Mouse (Mus musculus) erythroblast, embryonic 14.5 days (primary cell): Measurements from ENCODE around the gene Tspan32.

ENCODE experiments used
- GATA1 ChIP-seq: IDR thresholded peaks from 2 replicates; pipeline ENCODE4 v1.6.1; 2012; ENCODE audit warnings: low read length, inconsistent platforms, mixed read lengths
- TAL1 ChIP-seq: IDR thresholded peaks from 3 replicates; pipeline ENCODE4 v1.6.1; 2012; ENCODE audit warnings: low read length, inconsistent platforms, mixed read lengths

DNA sequence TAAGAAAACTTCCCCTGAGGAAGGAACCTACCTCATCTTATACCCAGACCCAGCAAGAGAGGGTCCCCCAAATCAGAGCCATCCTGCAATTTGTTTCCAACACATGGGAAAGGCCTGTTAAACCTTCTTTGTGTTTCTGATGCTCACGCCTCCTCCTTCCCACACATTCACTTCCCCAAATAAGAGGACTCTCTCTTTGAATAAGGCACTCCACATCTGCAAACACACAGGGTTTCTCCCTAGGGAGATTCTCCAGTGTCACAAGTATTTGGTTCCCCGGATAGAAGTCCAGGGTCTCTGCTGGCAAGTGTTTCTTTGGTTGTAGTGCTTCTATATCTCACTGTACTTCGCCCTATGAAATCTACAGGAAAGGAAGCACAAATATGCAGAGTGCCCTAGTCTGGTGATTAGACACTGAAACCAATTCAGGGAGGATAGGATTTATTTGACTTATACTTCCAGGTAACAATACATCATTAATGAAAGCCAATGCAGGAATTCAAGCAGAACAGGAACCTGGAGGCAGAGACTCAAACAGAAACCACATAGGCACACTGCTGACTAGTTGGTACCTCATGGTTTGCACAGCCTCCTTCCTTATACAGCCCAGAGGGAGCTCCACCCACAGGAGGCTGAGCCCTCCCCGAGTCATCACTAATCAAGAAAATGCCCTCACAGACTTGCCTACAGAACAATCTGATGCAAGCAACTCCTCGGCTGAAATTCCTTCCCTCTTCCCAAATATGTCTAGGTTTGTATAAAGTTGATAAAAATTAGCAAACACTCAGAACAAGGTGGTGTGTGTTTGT is 16.7 kb downstream of the Tspan32 start:
- no peak for TF ChIP-seq GATA1
- TF ChIP-seq TAL1: no peak
